Mouse (Mus musculus): ENCODE results near the gene Ache. TPM values are rescaled to one million over a fixed set of nuclear protein-coding genes. Genes with fewer than 3 reads are reported as not detected.

The Ache gene
- 67.3 TPM for polyA plus RNA-seq (2015; fragmentation: Illumina TruSeq; extraction: RNeasy Lipid Tissue Mini Kit (QIAGEN cat#74804); ENCODE audit: low read depth, low replicate concordance)

GRCm38 (mm10) chr5:137287032-137287952 is at the start of gene Ache:
Ache (plus strand) TSS chr5:137287519.

DNA sequence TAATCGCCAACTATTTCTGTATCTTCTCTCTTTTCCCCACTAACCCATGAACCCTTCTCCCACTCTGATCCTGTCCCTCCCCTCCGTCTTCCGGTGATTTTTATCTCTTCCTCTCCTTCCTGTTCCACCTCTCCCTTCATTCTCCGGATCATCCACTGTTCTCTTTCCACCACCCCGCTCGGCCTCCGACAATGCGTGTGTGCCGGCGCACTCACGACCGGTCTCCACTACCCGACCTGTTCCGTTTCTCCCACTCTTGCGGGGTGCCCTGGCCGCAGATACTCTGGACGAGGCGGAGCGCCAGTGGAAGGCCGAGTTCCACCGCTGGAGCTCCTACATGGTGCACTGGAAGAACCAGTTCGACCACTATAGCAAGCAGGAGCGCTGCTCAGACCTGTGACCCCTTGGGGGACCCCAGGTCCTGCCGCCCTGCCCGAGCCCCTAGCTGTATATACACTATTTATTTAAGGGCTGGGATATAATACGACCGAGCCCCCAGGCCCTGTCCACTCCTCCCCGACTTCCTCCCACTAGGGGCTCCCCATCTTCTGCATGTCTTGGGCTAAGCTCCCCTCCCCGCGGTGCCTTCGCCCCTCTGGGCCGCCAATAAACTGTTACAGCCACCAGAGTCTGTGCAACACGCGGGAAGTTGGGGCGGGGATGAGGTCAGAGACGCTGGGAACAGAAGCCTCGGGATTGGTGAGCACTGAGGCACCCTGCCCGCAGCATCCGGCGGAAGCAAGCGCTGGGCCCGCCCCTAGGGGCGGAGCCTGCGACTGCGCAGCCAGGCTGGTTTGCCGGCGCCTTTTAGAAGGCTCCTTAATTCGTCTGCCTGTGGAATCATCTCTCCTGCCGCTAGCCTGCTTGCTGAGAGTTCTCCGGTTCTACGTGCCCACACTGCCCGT is 6.8 kb downstream of the Ache start, which contains the start of gene Ufsp1:
Gene Ufsp1, plus strand, starts transcription at position 791 of the 905 bp plus-strand sequence.

GRCm38 (mm10) chr5:137307071-137307912 is 20.0 kb downstream of the Ache start, which contains the start of gene Srrt:
Srrt (minus strand) TSS chr5:137307674.

DNA sequence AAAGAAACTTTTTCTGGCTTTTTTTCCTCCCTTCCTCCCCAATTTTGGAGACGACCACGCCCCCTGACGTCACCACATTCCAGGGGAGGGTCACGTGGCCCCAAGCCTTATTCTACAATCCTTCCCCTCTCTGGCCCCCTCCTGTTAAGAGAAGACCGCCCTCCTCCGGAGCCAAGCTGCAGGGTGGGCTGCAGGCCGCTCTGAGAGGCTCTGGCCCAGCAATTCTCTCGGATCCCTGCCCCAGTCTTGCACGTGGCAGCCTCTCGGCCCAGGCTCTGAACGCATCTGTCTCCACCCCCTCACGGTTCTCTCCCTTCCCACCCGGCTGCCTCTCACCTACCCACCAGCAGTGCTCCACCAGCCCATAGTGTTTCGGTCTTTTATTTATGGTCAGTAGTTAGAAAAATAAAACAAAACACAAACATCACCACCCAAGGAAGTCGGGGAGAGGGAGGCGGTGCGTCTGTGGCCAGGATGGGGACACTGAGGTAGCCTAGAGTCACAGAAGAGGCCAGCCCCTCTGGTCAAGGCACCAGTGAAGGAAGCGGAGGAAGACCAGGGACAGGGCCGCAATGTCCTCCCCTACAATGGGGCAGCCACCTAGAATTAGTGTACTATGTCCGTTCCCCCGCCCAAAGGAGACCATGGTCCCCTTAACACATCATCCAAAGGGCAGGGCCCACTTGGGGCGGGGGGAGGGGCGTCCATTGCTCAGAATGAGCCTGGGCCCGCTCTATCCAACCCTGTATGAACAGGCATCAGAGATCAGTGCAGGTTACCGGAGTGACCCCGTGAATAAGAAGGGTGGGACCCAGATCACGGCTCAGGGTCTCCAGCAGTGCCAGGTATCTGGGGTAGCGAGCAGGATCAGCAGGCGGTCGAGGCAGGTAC is 27.1 kb downstream of the Ache start, which contains the start of gene Trip6:
Gene Trip6, minus strand, starts transcription at position 212 of the 891 bp plus-strand sequence.

GRCm38 (mm10) chr5:137333512-137334174 is 46.3 kb downstream of the Ache start, which contains the start of gene Slc12a9:
Slc12a9 (minus strand) TSS chr5:137333597.

Other genes starting within 250 kb of the Ache start
- 450 TPM for gene Ap1s1, start 241.4 kb upstream of the Ache start, polyA plus RNA-seq (2015; fragmentation: Illumina TruSeq; extraction: RNeasy Lipid Tissue Mini Kit (QIAGEN cat#74804); ENCODE audit: low read depth, low replicate concordance)
- gene Serpine1, start 215.3 kb upstream of the Ache start, polyA plus RNA-seq (2015; fragmentation: Illumina TruSeq; extraction: RNeasy Lipid Tissue Mini Kit (QIAGEN cat#74804); ENCODE audit: low read depth, low replicate concordance), result 0.74 TPM
- 2.6 TPM for gene Trim56, start 171.3 kb upstream of the Ache start, polyA plus RNA-seq (2015; fragmentation: Illumina TruSeq; extraction: RNeasy Lipid Tissue Mini Kit (QIAGEN cat#74804); ENCODE audit: low read depth, low replicate concordance)
- gene Muc3, start 138.2 kb upstream of the Ache start, polyA plus RNA-seq (2015; fragmentation: Illumina TruSeq; extraction: RNeasy Lipid Tissue Mini Kit (QIAGEN cat#74804); ENCODE audit: low read depth, low replicate concordance), result not detected
- 6.5 TPM for gene Muc3a, start 75.1 kb upstream of the Ache start, polyA plus RNA-seq (2015; fragmentation: Illumina TruSeq; extraction: RNeasy Lipid Tissue Mini Kit (QIAGEN cat#74804); ENCODE audit: low read depth, low replicate concordance)
- gene Ufsp1, start 7.1 kb downstream of the Ache start, polyA plus RNA-seq (2015; fragmentation: Illumina TruSeq; extraction: RNeasy Lipid Tissue Mini Kit (QIAGEN cat#74804); ENCODE audit: low read depth, low replicate concordance), result 20.2 TPM
- gene Srrt, start 20.2 kb downstream of the Ache start, polyA plus RNA-seq (2015; fragmentation: Illumina TruSeq; extraction: RNeasy Lipid Tissue Mini Kit (QIAGEN cat#74804); ENCODE audit: low read depth, low replicate concordance), result 172 TPM
- 6.6 TPM for gene Trip6, start 26.9 kb downstream of the Ache start, polyA plus RNA-seq (2015; fragmentation: Illumina TruSeq; extraction: RNeasy Lipid Tissue Mini Kit (QIAGEN cat#74804); ENCODE audit: low read depth, low replicate concordance)
- gene Slc12a9, start 46.1 kb downstream of the Ache start, polyA plus RNA-seq (2015; fragmentation: Illumina TruSeq; extraction: RNeasy Lipid Tissue Mini Kit (QIAGEN cat#74804); ENCODE audit: low read depth, low replicate concordance), result 18.3 TPM
- gene Ephb4, start 62.6 kb downstream of the Ache start, polyA plus RNA-seq (2015; fragmentation: Illumina TruSeq; extraction: RNeasy Lipid Tissue Mini Kit (QIAGEN cat#74804); ENCODE audit: low read depth, low replicate concordance), result 3.3 TPM
- 0.09 TPM for gene Zan, start 189.5 kb downstream of the Ache start, polyA plus RNA-seq (2015; fragmentation: Illumina TruSeq; extraction: RNeasy Lipid Tissue Mini Kit (QIAGEN cat#74804); ENCODE audit: low read depth, low replicate concordance)
- gene Pop7, start 215.0 kb downstream of the Ache start, polyA plus RNA-seq (2015; fragmentation: Illumina TruSeq; extraction: RNeasy Lipid Tissue Mini Kit (QIAGEN cat#74804); ENCODE audit: low read depth, low replicate concordance), result 31.7 TPM
- 28.4 TPM for gene Gigyf1, start 231.0 kb downstream of the Ache start, polyA plus RNA-seq (2015; fragmentation: Illumina TruSeq; extraction: RNeasy Lipid Tissue Mini Kit (QIAGEN cat#74804); ENCODE audit: low read depth, low replicate concordance)
- gene Epo, start 245.7 kb downstream of the Ache start, polyA plus RNA-seq (2015; fragmentation: Illumina TruSeq; extraction: RNeasy Lipid Tissue Mini Kit (QIAGEN cat#74804); ENCODE audit: low read depth, low replicate concordance), result not detected
- 511 TPM for gene Gnb2, start 246.0 kb downstream of the Ache start, polyA plus RNA-seq (2015; fragmentation: Illumina TruSeq; extraction: RNeasy Lipid Tissue Mini Kit (QIAGEN cat#74804); ENCODE audit: low read depth, low replicate concordance)